Mouse (Mus musculus): ENCODE measurements around the gene Apold1.
A peak's percentile ranks its signal among the peaks of the same experiment; 100 is the strongest.

The Apold1 gene

DNA sequence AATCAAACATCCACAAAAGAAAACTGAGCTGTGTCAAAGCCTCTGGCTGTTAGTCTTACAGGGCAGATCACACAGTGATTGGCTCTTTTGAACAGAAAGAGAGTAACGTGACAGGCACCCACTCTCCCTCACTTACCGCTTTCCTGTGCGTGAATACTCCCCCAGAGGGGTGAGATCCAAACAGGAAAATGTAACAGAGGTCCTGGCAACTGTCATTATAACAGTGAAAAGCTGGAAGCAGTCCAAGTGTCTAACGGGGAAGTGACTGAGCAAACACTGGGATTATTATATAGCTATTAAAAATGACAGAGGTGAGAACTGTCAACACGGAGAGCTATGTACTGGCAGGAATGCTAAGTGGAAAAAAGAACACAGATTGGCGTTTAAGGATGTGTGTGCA is 4.9 kb upstream of the Apold1 start:
- peak; percentile 19 for DNase-seq (ENCODE audit: low spot score)

- peak; percentile 94 for DNase-seq (ENCODE audit: low spot score)
Measured at GRCm38 (mm10) chr6:134983529-134984370, 2.2 kb downstream of the Apold1 start.

DNA sequence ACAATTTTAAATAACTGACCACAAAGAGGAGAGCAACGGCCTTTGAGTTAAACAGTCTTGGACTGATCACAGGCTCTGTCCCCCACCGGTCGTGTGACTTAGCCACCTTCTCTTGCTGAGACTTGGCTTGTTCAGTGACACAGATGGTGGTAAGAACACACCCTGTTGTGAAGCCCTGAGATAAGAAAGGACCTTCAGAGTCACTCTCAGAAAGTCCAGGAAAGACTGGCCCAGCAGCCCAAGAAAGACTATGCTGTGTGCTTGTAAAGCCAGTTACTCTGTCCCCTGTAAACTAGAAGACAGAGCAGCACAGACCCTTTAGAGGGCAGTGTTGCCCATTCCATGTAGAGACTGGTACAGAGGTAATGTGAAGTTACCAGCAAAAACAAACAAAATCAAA is 3.2 kb downstream of the Apold1 start:
- peak; percentile 58 for DNase-seq (ENCODE audit: low spot score)

DNA sequence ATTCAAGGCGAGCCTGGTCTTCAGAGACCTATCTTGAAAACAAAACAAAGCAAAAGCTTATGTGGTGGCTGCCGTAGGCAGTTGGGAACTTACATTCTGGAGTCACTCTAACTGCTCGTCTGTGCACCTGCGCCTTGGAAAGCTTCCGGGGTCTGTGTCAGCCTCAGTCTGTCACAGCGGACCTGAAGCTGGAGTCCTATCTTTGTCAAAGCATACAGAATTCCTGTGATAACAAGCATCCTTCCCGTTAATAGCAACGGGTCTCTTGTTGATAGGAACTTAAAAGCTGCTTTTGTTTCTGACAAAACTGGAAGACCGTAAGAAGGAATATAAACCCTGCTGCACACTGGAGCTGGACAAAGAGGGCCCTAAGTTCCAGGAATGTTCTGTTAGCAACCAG is 6.9 kb downstream of the Apold1 start:
- no peak for DNase-seq (ENCODE audit: low spot score)

DNA sequence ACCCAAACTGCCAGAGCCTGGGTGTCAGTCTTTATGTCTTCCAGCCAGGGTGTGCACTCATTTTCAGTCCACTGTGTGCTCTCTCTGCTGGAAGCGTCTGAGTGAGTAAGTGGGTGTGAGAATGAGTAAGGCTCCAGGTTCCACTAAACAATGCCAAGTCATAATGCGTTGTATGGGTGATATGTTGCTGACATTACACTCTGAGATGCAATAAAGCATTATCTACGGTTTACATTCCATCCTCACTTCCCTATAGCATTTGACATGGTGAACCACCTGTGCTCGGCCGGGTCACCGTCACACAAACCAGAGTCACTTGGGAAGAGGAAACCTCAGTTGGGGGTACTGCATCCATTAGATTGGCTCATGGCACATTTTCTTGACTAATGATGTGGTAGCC is 9.2 kb downstream of the Apold1 start:
- DNase-seq (ENCODE audit: low spot score): no peak

DNA sequence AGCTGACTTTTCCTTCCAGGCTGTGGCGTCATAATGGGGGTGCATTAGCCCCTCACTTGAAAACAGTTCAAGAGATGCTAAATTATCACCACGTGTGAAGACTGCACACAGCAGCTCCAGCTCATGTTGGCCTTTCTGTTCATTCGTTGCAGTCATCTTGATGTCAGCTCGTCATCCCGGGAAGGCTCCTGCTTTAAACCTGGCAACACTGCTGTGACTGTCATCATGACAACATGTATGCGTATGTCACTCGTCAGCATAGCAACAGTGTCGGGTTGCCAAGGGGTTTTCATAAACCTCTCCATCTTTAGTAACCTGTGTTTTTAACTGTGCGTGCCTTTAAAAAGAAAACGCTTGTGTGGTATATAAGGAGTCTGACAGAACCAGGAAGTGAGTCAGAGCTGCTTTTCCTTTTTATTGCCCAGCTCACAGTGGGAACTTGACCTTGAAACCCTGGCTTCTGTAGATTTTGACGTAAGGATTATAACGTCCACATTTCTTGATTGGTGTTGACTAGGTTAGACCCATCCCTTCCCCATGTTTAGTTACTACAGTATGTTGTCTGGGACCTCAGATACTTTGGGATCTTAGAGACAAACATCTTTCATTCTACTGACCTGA is 12.6 kb downstream of the Apold1 start:
- no peak for DNase-seq (ENCODE audit: low spot score)

- DNase-seq (ENCODE audit: low spot score): no peak
Measured at GRCm38 (mm10) chr6:134994985-134995384, 13.5 kb downstream of the Apold1 start.

DNA sequence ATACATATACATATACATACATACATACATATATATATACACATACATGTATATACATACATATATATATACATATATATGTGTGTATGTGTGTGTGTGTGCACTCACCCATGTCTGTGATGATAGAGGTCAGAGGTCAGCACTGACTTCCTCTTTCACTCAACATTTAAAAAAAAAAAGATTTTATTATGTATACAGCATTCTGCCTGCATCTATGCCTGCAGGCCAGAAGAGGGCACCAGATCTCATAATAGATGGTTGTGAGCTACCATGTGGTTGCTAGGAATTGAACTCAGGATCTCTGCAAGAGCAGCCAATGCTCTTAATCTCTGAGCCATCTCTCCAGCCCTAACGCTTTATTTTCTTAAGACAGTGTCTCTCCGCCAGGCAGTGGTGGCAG is 15.4 kb downstream of the Apold1 start:
- DNase-seq (ENCODE audit: low spot score): no peak

GRCm38 (mm10) chr6:134998076-134998475 is 16.6 kb downstream of the Apold1 start:
- no peak for DNase-seq (ENCODE audit: low spot score)

DNA sequence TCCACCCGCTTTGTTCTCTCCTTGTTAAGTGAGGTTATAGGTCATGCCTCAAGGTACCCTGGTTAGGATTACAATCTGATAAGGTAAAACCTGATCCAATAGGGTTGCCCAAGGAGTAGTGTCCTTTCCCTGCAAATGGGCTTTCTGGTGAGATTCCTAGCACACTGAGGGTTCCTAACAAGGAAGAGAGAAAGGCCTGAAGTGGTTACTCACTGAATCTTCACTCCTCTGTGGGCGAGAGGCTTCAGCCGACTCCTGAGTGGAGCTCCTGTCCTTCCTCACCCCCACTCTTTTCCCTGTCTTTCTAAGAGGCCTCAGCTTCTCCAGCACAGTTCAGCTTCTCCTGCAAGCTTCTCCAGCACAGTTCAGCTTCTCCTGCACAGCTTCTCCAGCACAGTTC is 17.3 kb downstream of the Apold1 start:
- DNase-seq (ENCODE audit: low spot score): no peak

DNA sequence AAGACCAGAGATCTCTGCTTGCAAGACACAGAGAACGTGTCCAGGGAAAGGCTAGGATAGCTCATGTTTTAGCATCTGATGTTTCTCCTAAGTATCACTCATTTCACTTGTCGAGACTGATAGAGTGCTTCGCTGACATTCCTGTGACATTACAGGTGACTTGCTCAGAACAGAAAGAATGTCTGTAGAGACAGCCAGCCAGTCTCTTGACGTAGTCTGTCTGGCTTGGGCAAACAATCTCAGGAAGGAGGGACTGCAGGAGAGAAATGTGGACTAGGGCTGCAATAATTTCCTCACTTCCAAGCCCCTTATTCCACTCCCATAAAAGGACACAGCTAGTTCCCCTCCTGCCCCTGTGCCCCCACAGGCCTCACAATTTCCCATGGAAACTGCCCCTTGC is 18.8 kb downstream of the Apold1 start:
- DNase-seq (ENCODE audit: low spot score): no peak

- DNase-seq (ENCODE audit: low spot score): no peak
Measured at GRCm38 (mm10) chr6:135001991-135002390, 20.5 kb downstream of the Apold1 start.

- no peak for DNase-seq (ENCODE audit: low spot score)
Measured at GRCm38 (mm10) chr6:135006372-135006771, 24.9 kb downstream of the Apold1 start.

- peak; percentile 96 for DNase-seq (ENCODE audit: low spot score)
Measured at GRCm38 (mm10) chr6:135011048-135011733, 29.7 kb downstream of the Apold1 start, which contains the start of gene Ddx47. Gene Ddx47, plus strand, starts transcription at chr6:135011612.

GRCm38 (mm10) chr6:135011734-135012116 is 30.2 kb downstream of the Apold1 start:
- no peak for DNase-seq (ENCODE audit: low spot score)

- DNase-seq (ENCODE audit: low spot score): no peak
Measured at GRCm38 (mm10) chr6:135017211-135017610, 35.7 kb downstream of the Apold1 start.

DNA sequence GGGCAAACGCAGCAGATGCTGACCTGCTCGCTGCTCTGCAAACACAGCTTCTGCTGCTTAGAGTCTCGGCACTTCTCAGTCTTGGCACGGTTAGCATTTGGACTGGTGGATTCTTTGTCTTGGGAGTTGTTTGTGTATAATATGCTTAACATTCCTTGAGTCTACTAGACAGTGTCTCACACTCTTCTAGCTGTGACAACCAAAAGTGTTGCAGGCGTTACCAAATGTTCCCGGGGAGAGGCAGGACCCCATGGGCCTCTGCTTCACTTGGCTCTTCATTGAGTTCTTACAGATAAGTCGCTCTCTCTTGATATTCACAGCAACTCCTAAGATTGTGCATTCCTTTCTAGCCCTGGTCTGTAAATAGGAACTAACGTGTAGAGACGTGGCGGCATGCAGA is 38.0 kb downstream of the Apold1 start:
- no peak for DNase-seq (ENCODE audit: low spot score)

GRCm38 (mm10) chr6:135021633-135022032 is 40.1 kb downstream of the Apold1 start:
- DNase-seq (ENCODE audit: low spot score): no peak

GRCm38 (mm10) chr6:135023379-135023778 is 41.9 kb downstream of the Apold1 start:
- no peak for DNase-seq (ENCODE audit: low spot score)

- DNase-seq (ENCODE audit: low spot score): peak; percentile 19
Measured at GRCm38 (mm10) chr6:135024781-135025420, 43.4 kb downstream of the Apold1 start.

GRCm38 (mm10) chr6:135026232-135026631 is 44.7 kb downstream of the Apold1 start:
- peak; percentile 53 for DNase-seq (ENCODE audit: low spot score)

- DNase-seq (ENCODE audit: low spot score): no peak
Measured at GRCm38 (mm10) chr6:135026755-135027154, 45.2 kb downstream of the Apold1 start.
